Mouse (Mus musculus) monocyte, adult 2 months (primary cell): ENCODE data around the gene Pcyt2.
A peak's percentile ranks its signal among the peaks of the same experiment; 100 is the strongest.

Experiments used
- DNase-seq, 2 experiments: peaks; one replicate each; pipeline ENCODE4 v3.0.0; 2022; ENCODE audit warnings: low spot score in 2 of 2, low read depth in 1 of 2

The Pcyt2 gene

DNA sequence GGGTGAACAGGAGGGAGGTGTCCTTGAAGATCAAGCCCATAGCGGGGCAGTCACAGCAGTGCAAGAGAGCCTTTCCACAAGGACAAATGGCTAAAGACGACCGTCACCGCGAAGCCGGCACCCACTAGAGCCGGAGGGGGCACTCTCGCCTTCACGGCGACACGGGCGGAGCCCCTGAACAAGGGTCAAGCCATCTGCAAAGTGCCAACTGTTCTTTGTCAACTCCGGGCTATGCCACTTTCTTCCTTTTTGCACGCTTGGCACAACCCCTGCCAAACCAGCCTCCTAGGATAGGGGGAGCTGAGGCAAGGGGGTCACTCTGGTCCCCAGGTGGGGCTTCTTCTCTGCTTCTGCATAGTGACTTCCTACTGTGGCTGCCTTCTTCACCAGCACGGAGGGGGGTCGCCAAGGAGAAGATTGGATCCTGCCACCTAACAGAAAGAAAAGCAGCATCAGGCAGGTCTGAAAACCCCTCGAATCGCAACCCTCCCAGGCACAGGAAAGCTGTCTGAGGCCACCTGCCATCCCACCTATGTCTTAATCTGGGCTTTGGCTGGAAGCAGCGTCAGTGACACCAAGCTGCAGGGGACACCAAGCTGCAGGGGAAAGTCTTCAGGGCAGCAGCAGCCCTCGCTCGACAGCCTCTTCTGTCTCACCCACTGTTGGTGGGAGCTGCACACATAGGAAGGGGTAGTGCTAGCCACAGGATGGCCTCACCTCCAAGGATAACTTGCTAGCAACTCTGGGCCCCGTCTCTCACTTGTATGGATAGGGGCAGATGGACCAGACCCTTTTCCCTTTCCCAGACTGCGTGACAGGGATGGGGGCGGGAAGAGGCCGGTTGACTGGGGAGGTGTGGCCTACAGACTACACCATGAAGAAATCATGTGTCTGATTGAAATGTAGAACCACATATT is 1.1 kb upstream of the Pcyt2 start:
- DNase-seq = no peak

DNA sequence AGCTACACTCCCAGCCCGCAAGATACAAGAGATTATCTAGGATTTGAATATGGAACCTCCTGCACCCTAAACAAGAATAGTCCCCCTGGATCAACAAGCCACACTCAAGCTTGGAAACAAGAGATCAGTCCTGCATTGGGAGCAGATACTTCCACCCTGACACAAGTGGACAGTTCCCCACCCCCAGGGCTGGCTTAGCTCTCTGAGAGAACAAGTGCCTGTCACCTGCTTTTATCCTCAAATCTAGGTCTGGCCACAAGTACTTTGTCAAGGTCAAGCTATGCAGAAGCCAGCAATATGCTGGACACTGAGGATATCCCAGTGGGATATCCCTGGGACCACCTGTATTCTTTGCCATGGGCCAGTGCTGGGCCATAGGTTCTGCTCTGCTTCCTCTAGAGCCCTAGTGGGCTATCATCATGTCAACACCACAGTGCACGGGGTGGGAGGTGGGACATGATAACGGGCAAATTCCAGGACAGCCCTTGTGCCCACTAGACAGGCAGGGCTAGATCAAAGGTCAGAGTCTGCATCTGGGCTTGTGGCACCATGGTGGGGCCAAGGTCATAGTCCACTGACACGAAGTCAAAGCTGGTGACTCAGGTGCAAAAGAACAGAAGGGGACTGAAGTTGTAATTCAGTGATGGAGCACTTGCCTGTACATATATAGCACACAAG is 980 bp downstream of the Pcyt2 start:
- DNase-seq = no peak

DNA sequence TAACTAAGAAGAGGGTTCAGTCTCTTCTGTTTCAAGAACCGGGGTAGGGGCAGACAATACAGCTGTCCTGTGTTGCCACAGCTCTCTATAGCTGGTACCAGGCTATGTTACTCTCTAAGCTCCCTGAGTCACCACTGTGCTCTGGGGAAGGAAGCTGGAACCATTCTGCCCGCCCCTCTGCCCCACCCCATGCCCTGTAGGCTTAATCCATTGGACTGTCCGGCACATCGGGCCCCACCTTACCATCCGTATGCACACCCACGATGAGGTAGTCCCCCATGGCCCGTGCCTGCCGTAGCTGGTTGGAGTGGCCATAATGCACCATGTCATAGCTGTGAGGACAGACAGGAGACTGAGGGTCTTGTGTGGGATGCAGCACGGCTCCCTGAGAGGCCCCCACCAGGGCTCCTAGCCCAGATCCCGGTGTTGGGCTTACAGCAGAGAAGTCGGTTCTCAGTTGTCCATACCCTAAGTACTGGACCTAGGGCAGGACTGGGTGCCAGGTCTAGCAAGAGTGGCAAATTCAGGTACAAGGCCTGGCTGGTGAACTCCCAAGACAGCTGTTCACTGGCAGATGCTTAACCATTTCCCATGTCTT is 2.0 kb downstream of the Pcyt2 start:
- no peak for DNase-seq

DNA sequence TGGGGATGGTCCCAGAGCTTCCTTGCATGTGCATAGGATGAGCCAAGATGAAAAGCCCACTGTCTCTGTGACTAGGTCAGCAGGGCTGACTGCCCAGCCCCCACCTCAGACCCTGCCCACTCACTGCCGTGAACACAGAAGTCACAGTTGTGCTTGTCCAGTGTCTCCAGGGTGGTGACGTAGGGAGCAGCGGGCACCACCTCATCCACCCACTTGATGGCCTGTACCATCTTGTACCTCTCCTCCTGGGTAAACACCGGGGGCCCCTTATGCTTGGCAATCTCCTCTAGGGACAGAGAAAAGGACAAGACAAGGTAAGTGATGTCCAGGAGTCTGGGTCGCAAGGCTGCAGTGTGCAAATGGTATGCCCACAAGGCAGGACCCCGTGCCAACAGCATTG is 2.6 kb downstream of the Pcyt2 start:
- DNase-seq = no peak

DNA sequence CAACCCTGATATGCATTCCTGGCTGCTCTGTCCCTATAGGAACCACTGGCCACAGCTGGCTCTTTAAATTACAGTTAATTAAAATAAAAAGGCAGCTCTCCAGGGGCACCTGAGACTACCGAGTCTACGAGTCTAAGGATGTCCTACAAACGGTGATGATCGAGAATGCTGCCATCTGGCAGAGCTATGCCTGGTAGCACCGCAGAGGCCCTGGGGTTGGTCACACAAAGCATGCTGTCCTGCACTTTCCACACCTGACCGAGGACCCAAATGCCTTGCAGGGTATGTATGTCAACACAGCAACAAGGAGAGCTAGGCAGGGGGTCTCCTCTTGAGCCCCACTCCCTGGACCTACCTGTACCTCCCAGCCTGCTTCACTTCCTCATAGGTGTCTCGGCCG is 3.8 kb downstream of the Pcyt2 start:
- DNase-seq = no peak

DNA sequence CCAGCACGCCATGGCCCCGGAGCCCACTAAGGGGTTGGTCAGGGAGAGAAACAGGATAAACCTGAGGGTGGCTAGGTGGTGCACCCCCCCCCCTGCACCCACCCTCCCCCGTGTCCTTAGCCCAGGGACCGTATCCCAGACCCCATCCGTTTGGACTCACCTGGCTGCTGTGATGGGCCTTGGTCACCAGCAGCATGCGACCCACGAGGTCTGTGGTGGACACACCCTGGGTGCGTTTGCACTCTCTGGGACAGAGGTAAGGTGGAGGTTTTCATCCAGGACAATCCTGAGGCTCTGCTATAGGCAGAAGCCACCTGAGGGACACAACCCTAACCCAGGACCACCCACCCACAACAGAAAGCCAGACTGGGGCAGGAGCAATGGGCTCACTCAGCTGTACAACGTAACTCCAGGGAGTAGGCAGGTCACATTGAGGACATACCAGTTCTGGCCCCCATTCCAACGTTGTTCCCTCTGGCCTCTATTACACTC is 4.2 kb downstream of the Pcyt2 start:
- DNase-seq = no peak

DNA sequence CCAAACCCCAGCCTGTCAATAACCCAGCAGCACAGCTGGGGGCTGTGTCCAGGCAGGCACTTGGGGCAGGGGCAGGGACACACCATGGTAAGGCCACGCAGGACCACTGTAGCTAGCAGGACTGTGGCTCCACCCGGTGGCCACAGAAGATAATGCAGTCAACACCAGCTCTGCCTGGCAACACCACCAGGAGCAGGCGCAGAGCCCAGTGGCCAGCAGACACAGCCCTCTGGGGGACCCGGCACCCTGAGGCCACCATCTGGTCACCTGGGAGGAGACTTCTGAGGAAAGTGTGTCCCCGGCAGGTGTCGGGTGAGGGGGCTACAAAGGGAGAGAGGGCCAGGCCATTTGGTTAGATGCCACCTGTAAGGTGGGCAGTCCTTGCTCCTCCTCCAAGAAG is 5.0 kb downstream of the Pcyt2 start:
- peak in 1 of 2 experiments; percentile 64 for DNase-seq

DNA sequence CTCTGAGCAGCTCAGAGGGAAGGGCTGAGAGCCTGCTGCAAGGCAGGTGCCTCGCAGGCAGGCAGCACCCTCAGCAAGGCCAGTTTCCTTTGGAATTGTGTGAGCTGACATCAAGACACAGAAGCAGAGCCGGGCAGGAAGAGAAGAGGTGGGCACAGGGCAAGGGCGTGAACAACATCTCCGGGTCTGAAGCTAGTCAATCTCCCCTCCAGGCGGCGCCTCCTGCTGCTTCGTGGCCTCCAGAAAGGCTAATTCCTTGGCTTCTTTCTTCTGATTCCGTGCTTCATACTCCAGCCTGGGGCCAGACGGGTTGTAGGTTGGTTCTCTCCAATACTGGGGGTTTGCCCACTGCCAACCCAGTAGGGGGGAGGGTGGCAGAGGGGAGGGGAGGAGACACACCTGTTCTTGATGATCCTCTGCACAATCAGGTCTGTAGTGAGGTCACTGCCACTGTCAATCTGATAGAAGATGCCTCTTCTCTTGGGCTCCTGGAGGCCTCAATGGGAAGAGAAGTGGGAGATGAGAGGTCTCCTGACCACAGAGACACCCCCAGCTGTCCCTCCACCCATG is 7.2 kb downstream of the Pcyt2 start:
- DNase-seq = no peak

DNA sequence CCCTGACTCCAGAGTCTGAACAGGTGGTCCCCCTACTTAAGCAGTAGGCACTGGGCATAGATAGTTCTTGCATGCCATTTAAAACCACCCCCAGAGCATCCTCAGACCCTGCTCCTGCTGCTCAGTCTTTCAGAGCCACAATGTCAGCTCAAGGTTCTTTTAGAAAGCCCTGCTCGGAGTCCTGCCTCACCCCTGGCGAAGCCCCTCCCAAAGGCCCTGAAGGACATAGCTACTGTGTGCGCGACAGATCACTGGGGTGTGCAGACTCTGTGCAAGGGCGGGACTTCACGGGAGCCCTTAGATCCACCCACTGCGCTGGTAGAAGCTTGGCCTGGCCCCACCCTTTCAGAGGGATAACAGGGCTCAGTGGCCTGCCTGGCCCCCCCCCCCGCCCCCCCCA is 8.5 kb downstream of the Pcyt2 start:
- no peak for DNase-seq

DNA sequence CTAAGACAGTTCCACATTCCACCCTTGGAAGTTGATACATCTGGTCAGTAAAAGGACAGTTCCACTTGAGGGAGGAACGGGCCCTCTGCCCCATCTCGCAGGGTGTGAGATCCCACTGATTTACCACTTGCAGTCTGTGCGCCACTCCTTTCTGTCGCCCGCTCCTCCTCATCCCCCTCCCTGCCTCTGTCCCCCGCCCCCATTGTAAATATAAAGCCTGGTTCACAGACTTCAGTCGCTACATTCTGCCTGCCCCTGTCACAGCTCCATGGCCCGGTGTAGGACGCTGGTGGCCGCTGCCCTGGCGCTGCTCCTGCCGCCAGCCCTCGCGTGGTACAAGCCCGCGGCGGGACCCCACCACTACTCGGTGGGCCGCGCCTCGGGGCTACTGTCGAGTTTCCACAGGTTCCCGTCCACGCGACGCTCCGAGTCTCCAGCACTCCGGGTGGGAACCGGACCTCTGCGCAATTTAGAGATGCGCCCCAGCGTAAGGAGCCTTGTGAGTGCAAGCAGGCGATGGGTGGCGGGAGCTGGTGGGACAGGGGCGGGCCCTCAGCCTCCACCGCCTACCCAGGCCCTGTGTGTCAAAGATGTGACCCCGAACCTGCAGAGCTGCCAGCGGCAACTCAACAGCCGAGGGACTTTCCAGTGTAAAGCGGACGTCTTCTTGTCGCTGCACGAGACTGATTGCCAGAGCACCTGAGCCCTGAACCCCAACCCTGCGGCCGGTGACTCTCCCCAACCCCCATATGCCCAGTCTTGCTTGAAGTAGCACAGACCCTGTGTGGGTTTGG is 9.3 kb downstream of the Pcyt2 start, which contains the start of gene Npb:
Gene Npb (plus strand): TSS at position 237 of the 794 bp plus-strand sequence.
- no peak for DNase-seq

DNA sequence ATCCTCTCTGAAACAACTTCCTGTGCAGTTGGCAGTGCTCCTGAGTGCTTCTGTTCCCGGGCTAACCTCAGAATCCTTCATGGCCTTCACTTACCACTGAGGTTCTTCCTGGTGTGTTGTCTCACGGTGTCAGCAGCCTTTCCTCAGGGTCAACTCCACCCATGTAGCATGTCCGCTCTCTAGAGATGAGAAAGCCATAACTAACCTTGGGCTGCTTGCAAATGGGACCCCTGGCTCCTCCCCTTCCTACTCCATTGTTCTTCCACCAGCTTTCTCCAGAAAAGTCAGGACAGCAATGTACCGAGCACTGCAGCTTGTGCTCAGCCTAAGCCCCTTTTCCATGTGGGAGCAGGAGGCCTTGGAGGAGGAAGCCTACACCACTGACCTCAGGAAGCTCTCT is 11.0 kb downstream of the Pcyt2 start:
- no peak for DNase-seq

DNA sequence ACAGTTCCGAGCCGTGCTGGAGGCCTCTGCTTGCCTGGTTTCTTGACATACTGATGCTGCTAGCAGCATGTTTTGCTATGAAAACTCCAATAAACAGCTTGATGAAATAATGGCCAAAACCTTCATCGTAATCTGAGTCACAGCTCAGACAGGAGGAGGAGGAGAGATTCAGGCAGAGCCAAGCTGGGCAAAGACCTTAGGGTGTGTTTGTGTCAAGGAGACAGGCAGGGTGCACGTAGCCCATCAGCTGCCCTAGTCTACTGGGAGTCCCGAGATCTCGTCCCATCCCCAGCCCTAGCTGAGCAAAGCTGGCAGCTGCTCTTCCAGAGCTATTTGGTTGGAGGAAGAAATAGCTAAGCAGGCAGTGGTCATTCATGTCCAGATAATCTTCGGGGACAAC is 12.1 kb downstream of the Pcyt2 start:
- no peak for DNase-seq

DNA sequence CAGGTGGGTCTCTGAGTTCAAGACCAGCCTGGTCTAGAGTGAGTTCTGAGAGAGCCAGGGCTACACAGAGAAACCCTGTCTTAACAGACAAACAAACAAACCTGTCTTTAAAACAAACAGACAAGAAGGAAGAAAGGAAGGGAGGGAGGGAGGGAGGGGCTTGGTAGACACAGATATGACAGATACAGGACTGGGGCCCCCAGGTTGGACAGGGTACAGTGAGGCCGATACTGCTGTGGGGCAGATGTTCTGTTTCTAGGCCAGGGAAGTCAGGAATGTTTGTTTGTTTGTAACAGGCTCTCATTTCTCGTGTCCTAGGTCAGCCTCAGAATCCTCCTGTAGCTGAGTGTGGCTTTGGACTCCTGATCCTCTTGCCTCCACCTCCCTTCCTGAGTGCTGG is 14.2 kb downstream of the Pcyt2 start:
- no peak for DNase-seq

DNA sequence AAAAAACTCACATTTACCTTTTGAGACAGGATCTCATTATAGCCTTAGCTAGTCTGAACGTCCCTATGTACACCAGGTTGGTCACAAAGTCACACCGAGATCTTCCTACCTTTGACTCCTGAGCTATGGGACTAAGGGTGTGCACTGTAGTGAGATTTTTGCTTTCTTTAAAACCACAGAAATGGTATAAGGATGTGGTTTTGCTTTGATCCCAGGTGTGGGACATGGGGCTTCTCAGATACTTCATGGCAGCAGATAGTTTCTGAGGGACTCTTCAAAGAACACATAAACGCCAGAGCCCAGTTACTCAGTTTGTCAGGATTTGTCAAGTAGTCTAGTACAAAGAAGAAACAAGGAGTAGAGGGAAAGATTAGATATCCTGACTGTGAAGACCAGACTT is 17.0 kb downstream of the Pcyt2 start:
- DNase-seq = no peak

DNA sequence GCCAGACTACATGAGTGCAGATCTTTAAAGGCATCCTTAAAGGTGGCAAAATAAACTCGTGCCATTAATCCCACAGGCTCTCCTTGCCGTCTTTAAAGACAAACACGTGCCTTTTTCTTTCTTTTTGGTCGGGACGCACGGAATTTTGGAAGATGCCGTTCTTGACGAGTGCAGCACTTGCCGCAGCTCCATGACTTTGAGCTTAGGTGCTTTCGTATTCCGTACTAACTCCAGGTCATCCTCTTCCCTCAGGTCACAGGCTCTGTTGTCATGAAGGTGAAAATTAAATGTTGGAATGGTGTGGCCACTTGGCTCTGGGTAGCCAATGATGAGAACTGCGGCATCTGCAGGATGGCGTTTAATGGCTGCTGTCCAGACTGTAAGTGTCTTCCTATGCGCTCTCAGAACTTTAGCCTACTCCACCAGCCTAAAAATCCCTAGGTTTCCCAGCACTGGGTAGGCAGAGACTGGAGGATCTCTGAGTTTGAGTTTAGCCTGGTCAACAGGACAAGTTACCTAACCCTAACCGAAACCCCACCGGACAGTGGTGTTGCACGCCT is 18.7 kb downstream of the Pcyt2 start:
- no peak for DNase-seq

DNA sequence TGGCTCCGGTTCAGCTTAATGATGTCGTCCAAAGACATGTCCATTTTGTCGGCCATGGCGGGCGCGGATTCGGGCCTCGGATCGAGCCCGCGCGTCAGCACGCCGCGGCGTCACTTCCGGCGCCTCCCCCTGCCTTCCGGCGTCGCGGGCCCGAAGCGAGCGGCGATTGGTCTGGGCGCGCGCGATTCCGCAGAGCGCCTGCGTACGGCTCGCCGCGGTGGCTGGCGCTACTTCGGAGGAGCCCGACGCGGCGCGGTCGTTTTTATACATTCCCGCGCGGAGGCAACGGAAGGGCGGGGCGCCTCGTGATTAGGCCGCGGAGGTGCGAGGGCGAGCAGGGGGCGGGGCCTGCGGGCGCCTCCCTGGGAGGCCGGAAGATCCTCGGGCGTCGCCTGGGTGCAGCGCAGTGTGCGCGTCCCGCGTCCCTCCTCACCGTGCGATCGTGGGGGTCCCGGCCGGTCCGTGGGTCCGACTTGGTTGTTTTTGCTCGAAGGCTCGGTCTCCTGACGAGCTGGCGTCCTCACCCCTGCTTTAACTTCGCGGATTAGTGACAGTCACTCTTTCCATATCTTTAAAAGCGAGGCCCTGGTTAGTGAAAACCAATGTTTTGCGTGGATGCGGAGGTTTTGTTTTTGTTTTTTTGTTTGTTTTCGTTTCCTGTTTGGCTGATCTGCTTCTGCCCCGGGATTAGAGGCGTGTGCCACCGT is 19.3 kb downstream of the Pcyt2 start, which contains the start of the genes Alyref and Anapc11:
Gene Alyref (minus strand): TSS at position 83 of the 707 bp plus-strand sequence.
Gene Anapc11 (plus strand): TSS at position 139 of the 707 bp plus-strand sequence.
- peak; percentile 85 to 89 for DNase-seq

DNA sequence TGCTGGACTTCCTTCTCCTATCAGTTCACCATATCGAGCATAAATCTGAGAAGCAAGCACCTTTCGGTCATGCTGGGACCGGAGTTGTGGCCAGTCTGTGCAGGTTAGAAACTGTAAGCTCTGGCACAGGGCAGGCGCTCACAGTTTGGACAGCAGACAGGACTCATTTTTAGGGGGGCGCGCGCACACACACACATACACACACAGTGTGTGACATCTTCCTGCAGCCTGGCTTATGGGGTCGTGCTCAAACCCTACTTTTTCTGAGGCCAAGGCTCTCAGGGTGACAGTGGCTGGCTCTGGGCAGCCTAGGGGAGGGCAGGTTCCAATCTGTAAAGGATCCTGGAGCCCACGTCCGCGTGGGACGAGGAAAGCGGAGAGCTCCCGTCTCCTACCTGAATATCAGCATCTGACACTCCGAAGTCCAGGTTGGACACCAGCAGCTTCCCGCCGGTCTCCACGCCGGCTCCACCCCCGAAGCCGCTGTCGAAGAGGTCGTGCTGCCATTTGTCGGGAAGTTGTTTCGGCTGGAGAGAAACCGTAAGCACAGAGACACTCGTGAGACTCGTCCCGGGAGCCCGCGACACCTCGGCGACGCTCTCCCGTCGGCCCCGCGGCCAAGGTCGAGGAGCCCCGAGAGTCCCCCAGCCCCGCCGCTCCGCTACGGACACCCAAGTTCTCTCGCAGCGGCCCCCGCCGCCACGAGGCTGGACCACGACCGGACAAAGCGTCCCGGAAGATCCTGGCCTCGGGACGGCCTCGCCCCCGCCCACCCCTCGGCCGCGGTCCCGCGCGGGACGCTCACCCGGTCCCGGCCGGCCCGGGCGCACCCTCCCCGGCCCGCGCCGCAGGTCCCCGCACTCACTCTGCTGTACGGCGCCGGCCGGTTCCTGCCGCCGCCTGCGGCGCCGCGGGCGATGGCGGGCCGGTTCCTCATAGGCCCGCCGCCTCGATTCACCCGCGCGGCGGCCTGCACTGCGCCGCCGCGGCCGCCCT is 20.2 kb downstream of the Pcyt2 start:
- no peak for DNase-seq

DNA sequence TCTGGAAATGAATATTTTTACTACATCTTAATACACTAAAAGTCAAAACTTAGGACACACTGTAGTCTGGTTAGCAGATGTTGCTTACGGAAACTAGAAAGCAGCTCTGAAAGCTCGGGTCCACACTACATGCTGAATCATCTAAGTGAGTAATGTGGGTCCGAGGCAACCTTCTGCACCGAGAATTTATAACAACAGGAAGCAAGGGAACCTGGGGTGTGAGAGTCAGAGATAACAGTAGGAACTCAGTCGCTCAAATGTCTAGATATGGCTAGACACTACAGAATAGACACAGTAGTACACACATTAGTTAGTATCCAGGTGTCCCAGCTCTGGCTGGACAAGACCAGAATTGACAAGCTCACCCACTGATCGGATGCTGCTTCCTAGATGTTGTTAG is 29.2 kb downstream of the Pcyt2 start:
- DNase-seq = no peak
